Mouse (Mus musculus): ENCODE data around the gene Svop.

DNA sequence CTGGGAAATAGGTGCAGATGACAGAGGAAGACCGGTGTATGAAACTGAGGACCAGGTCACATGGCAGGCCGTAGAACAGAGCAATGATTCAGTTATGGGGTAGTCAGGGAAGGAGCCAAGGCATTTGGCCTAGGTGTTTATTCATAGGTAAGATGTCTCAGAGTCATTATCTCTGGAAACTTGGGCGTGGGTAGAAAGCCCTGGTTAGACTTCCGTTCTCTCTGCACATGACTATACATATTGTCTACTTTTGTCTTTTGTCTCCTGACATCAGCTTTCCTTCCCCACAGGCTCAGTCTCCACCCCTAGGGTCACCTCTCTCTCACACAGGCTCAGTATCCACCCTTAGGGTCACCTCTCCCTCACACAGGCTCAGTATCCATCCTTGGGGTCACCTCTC is 47.6 kb downstream of the Svop start:
- TF ChIP-seq POLR2A (IDR thresholded peaks at IDR 0.05; ENCODE audit: low read depth, low read length) (no peak), CTCF (IDR thresholded peaks at IDR 0.05; ENCODE audit: extremely low read depth, insufficient read depth, insufficient read length, insufficient replicate concordance) (no peak)
